Mouse (Mus musculus): Measurements from ENCODE around the gene Cflar. TPM values are rescaled to one million over a fixed set of nuclear protein-coding genes. Genes with fewer than 3 reads are reported as not detected.
"Not testable (repeated sequence)": the region's sequence is repeated elsewhere in the genome, so short reads cannot be mapped to it uniquely, and the experiment has no call there.

The Cflar gene
- total and polyA plus RNA-seq, 2 experiments from 2014 or later = 15.3 to 15.8 TPM

DNA sequence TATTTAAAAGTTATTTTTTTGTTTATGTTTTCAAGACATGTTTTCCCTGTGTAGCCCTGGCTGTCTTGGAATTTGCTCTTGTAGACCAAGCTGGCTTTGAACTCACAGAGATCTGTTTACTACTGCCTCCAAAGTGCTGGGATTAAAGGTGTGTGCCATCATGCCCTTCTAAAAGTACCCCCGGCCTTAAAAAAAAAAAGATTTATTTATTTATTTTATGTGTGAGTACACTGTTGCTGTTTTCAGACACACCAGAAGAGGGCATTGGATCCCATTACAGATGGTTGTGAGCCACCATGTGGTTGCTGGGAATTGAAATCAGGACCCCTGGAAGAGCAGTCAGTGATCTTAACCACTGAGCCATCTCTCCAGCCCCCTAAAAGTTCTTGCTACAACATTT, 1.3 kb upstream of the Cflar start:
- not testable (repeated sequence) for H3K9ac ChIP-seq (replicated peaks; ENCODE audit: low read length, poor library complexity, severe bottlenecking); ATAC-seq (ENCODE audit: low FRiP score); DNase-seq (ENCODE audit: low spot score); H3K4me1 ChIP-seq (ENCODE audit: insufficient read depth, low read length); H3K36me3 ChIP-seq (ENCODE audit: insufficient read depth, low read length); H3K4me3 ChIP-seq (ENCODE audit: low read depth, low read length); H3K9me3 ChIP-seq (ENCODE audit: low read length); H3K4me2 ChIP-seq (ENCODE audit: low read depth, low read length, poor library complexity, severe bottlenecking); H3K27ac ChIP-seq (ENCODE audit: low read depth, low read length); H3K27me3 ChIP-seq (ENCODE audit: insufficient read depth, low read length)
- 0 out of 2 replicates have a peak, but pooled peaks have one; percentile 11 for TF ChIP-seq CTCF (IDR thresholded peaks at IDR 0.05)
- 96% methylated on average over 1 of the region's 1 CpGs for WGBS

DNA sequence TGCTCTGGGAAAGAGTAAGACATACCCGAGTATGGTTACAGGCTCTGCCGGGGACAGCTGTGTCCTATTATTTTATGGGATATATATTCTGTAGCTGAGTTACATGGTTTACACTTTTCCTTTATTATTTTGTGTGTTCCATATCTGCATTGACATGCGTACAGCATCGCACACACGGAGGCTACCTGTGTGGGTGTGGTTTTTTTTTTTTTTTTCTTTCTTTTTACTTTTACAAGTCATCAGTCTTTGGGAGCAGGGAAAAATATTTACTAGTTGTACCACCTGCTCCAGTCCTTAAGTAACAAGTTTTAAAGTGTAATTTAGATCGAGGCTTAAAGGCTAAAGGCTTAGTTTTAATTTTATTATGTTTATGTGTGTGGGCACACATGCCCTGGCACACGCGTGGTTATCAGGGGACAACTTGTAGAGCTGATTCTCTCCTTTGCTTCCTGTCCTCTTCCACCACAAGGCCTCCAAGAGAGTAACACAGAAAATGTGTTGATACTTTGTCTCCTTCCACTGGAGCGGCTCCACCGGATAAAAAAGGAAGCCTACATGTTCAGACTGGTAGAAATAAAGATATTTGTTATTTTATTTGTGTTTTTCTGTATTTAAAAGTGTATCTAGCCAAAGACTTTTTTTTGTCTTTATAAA, 470 bp upstream of the Cflar start:
- Histone ChIP-seq H3K36me3 (ENCODE audit: insufficient read depth, low read length) (no peaks in the 10 kb centered on the region), H3K9me3 (ENCODE audit: low read length) (no peaks in the 10 kb centered on the region), H3K27me3 (ENCODE audit: insufficient read depth, low read length) (no peaks in the 10 kb centered on the region), H3K4me3 (ENCODE audit: low read depth, low read length) (peak overlapping the region; percentile 61), H3K27ac (ENCODE audit: low read depth, low read length) (peak overlapping the region; percentile 74), H3K9ac (replicated peaks; ENCODE audit: low read length, poor library complexity, severe bottlenecking) (peak overlapping the region; percentile 68), H3K4me2 (ENCODE audit: low read depth, low read length, poor library complexity, severe bottlenecking) (peak overlapping the region; percentile 81), H3K4me1 (ENCODE audit: insufficient read depth, low read length) (peaks cover 4% of the 10 kb centered on the region; the same call in 1 of the 2 replicates)
- ATAC-seq (ENCODE audit: low FRiP score) (no peak), DNase-seq (ENCODE audit: low spot score) (peak; percentile 13)
- 51% methylated on average over 10 of the region's 10 CpGs for WGBS
- no peak for TF ChIP-seq CTCF (IDR thresholded peaks at IDR 0.05)

DNA sequence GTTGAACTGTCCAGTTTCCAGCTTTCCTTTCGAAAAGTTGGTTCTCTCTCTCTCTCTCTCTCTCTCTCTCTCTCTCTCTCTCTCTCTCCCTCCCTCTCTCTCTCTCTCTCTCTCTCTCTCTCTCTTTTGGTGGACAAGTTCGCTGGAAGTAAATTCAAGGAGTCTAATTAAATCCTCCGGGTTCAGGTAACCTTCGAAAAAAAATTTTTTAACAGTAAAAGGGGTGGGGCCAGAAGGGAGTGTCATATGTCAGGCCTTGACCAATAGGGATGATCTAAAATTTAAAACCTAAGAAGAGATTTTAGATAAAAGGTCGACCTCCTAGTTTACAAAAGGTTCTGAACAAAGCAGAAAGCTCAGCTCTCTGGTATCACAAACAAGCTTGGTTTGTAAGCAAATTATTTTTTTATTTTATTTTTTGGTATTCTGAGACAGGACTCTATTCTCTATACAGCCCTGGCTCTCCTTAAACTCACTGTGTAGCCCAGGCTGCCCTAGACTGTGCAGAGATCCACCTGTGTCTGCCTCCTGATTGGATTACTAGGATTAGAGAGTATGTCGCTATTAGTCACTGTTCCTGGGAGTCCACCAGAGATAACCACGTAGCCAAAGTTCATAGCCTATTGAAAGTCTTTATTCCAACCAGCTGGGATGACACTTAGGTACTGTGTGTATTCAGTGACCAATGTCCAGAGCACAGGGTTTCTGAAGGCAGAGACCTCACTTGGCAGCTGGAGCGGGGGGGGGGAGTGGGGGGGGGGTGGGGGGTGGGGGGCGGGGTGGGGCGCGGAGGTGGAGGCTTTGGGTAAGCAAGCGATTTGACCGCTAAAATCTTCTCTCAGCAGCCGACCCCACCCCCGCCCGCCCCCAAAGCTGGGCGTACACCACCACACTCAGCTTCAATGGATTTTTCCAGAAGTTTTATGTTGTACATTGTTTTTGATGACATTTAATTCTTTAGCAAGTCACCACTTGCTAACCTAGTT, 1.1 kb downstream of the Cflar start:
- 10% methylated on average over 16 of the region's 17 CpGs for WGBS
- peak overlapping the region; percentile 61 for H3K4me3 ChIP-seq (ENCODE audit: low read depth, low read length)

DNA sequence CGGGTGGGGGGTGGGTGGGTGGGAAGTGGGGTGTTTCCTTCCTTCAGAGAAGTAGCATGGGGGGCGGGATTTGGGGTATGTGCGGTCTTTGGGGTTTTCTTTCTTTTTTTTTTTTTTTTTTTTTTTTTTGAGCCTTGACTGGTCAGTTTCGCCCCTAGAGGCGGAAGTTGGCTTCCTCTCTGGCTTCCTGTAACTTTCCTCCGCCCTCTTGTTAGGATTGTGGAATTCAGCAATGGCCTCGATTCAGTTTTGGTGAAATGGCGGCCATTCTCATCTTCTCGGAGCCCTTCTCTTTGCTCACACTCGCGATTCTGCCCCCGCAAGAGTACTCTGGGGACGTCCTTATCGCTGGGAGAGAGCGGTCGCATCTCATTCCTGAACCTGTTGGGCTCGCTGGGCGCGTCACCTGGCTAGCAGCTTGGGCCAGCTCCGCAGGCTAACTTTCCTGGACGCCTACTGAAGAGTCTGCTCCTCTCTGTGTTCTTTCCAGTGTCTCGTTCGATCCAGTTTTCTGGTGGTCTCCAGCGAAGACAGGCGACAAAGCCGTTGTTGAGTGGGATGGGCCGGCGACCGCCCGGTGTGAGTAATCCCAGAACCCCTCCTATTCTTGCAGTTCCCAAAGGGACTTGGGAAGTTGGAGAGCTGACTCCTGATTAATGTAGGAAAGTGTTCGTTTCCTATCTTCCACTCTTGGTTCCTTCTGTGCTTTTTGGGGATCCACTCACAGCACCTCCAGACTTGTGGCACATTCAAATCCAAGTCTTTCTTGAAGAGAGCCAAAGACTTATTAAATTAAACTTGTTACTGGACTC, 2.0 kb downstream of the Cflar start:
- H3K9me3 ChIP-seq (ENCODE audit: low read length) = no peaks in the 10 kb centered on the region
- H3K4me2 ChIP-seq (ENCODE audit: low read depth, low read length, poor library complexity, severe bottlenecking) = peak overlapping the region; percentile 81
- peak; percentile 35; the same call in 1 of the 2 replicates for TF ChIP-seq CTCF (IDR thresholded peaks at IDR 0.05)
- H3K9ac ChIP-seq (replicated peaks; ENCODE audit: low read length, poor library complexity, severe bottlenecking) = peak overlapping the region; percentile 64
- peak overlapping the region; percentile 83 for H3K27ac ChIP-seq (ENCODE audit: low read depth, low read length)
- peak overlapping the region; percentile 51 for H3K4me3 ChIP-seq (ENCODE audit: low read depth, low read length)
- WGBS = 5% methylated on average over 31 of the region's 31 CpGs
- no peaks in the 10 kb centered on the region for H3K27me3 ChIP-seq (ENCODE audit: insufficient read depth, low read length)
- peak; percentile 83 for DNase-seq (ENCODE audit: low spot score)
- peaks cover 4% of the 10 kb centered on the region; the same call in 1 of the 2 replicates for H3K4me1 ChIP-seq (ENCODE audit: insufficient read depth, low read length)
- H3K36me3 ChIP-seq (ENCODE audit: insufficient read depth, low read length) = no peaks in the 10 kb centered on the region
- peak; percentile 14; the same call in 1 of the 2 replicates for ATAC-seq (ENCODE audit: low FRiP score)

More for the DNA sequence above, 1.1 kb downstream of the Cflar start:
- Histone ChIP-seq H3K4me1 (ENCODE audit: insufficient read depth, low read length) (peaks cover 4% of the 10 kb centered on the region; the same call in 1 of the 2 replicates), H3K27me3 (ENCODE audit: insufficient read depth, low read length) (no peaks in the 10 kb centered on the region), H3K9me3 (ENCODE audit: low read length) (no peaks in the 10 kb centered on the region), H3K27ac (ENCODE audit: low read depth, low read length) (peak overlapping the region; percentile 83; the same call in 1 of the 2 replicates), H3K4me2 (ENCODE audit: low read depth, low read length, poor library complexity, severe bottlenecking) (peak overlapping the region; percentile 81), H3K36me3 (ENCODE audit: insufficient read depth, low read length) (no peaks in the 10 kb centered on the region), H3K9ac (replicated peaks; ENCODE audit: low read length, poor library complexity, severe bottlenecking) (peak overlapping the region; percentile 64; the same call in 1 of the 2 replicates)
- no peak for TF ChIP-seq CTCF (IDR thresholded peaks at IDR 0.05)
- ATAC-seq (ENCODE audit: low FRiP score) = peak; percentile 79
- DNase-seq (ENCODE audit: low spot score) = peak; percentile 51

DNA sequence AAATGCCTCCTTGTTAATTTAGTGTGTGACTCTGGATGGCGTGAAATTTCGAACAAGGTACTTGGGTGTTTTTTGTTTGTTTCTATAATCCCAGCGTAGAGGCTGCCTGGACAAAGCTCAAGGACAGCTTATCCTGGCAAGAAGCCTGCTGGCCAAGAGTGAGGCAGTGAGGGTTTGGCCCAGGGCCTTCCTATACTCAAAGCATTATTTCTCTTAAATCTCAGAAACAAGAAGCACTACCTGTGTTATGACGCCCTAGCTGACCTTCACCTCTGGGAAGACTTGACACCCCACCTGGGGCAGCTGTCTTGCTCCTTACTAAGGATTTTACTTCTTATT, 2.6 kb downstream of the Cflar start:
- DNase-seq (ENCODE audit: low spot score) = peak; percentile 58
- H3K27me3 ChIP-seq (ENCODE audit: insufficient read depth, low read length) = no peaks in the 10 kb centered on the region
- peak overlapping the region; percentile 81 for H3K4me2 ChIP-seq (ENCODE audit: low read depth, low read length, poor library complexity, severe bottlenecking)
- no peak for ATAC-seq (ENCODE audit: low FRiP score)
- H3K27ac ChIP-seq (ENCODE audit: low read depth, low read length) = peak overlapping the region; percentile 83; the same call in 1 of the 2 replicates
- TF ChIP-seq CTCF (IDR thresholded peaks at IDR 0.05) = no peak
- H3K9ac ChIP-seq (replicated peaks; ENCODE audit: low read length, poor library complexity, severe bottlenecking) = peak overlapping the region; percentile 64; the same call in 1 of the 2 replicates
- peaks cover 4% of the 10 kb centered on the region; the same call in 1 of the 2 replicates for H3K4me1 ChIP-seq (ENCODE audit: insufficient read depth, low read length)
- 41% methylated on average over 4 of the region's 4 CpGs for WGBS
- H3K4me3 ChIP-seq (ENCODE audit: low read depth, low read length) = peak overlapping the region; percentile 51
- no peaks in the 10 kb centered on the region for H3K36me3 ChIP-seq (ENCODE audit: insufficient read depth, low read length)
- no peaks in the 10 kb centered on the region for H3K9me3 ChIP-seq (ENCODE audit: low read length)

Data from midbrain, postnatal 0 days (tissue).